Mouse (Mus musculus): ENCODE results near the gene Ddx47.

- TF ChIP-seq POLR2A (IDR thresholded peaks at IDR 0.05; ENCODE audit: borderline replicate concordance, low read depth, low read length) (no peak), CTCF (IDR thresholded peaks at IDR 0.05; ENCODE audit: low read depth, low read length) (no peak)
Observed at GRCm38 (mm10) chr6:135064621-135065020, 53.2 kb downstream of the Ddx47 start.

All from bone marrow macrophage, adult 2 months (primary cell).